Mouse (Mus musculus): Measurements from ENCODE around the gene Psmd5. TPM values are rescaled to one million over a fixed set of nuclear protein-coding genes. Genes with fewer than 3 reads are reported as not detected.
A peak's percentile ranks its signal among the peaks of the same experiment; 100 is the strongest.

Gene Psmd5
- polyA plus RNA-seq, 1 experiment from 2014 or later = 60.0 TPM

GRCm38 (mm10) chr2:34906861-34907604, 32.3 kb upstream of the Psmd5 start:
- H3K27me3 ChIP-seq (replicated peaks) = peaks cover 18% of the 10 kb centered on the region
- ATAC-seq (ENCODE audit: insufficient number of reproducible peaks, low FRiP score) = no peak
- 51% methylated on average over 12 of the region's 12 CpGs for WGBS
- H3K9me3 ChIP-seq (replicated peaks) = no peaks in the 10 kb centered on the region
- no peak overlapping the region for H3K4me3 ChIP-seq
- H3K4me1 ChIP-seq (replicated peaks) = peaks cover 23% of the 10 kb centered on the region
- no peak overlapping the region for H3K9ac ChIP-seq
- no peaks in the 10 kb centered on the region for H3K36me3 ChIP-seq
- H3K4me2 ChIP-seq = no peak overlapping the region
- H3K27ac ChIP-seq (ENCODE audit: poor library complexity, severe bottlenecking) = no peak overlapping the region

- Histone ChIP-seq H3K9me3 (replicated peaks) (no peaks in the 10 kb centered on the region), H3K27ac (ENCODE audit: poor library complexity, severe bottlenecking) (no peak overlapping the region), H3K9ac (no peak overlapping the region), H3K4me3 (no peak overlapping the region), H3K4me2 (no peak overlapping the region), H3K36me3 (no peaks in the 10 kb centered on the region), H3K27me3 (replicated peaks) (peaks cover 12% of the 10 kb centered on the region; the same call in 1 of the 2 replicates), H3K4me1 (replicated peaks) (peaks cover 23% of the 10 kb centered on the region)
- ATAC-seq (ENCODE audit: insufficient number of reproducible peaks, low FRiP score) = no peak
- 52% methylated on average over 6 of the region's 6 CpGs for WGBS
These were observed 31.7 kb upstream of the Psmd5 start for GRCm38 (mm10) chr2:34906426-34906825.

DNA sequence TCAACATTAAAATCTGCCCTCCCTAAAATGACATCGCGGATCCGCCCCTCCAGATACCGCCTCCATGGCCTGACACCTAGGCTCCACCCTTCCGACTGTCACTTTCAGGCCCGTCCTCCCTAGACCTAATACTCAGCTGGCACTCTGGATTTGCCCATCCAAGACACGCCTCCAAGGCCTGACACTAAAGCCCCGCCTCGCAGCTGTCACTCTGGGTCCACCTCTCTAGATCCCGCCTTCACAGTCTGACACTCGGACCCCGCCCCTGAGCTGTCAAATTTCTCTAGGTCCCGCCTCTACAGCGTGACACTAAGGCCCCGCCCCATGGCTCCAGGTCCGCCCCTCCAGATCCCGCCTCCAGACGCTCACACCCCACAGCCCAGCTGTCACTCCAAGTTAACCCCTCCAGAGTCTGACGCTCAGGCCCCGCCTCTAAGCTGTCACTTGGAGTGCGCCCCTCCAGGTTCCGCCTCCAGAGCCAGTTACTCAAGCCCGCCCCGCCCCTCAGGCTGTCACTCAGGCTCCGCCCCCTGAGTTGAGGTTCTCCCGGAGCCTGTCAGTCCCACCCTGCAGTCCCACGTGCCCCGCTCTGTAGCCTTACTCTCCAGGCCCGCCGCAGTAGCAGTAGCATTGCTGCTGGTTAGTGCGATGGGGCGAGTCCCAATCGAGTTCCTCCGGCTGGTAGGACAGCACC, 30.2 kb upstream of the Psmd5 start:
- Histone ChIP-seq H3K4me1 (replicated peaks) (peaks cover 23% of the 10 kb centered on the region), H3K9me3 (replicated peaks) (no peaks in the 10 kb centered on the region), H3K9ac (peak overlapping the region; percentile 67; the same call in 1 of the 2 replicates), H3K4me3 (peak overlapping the region; percentile 37), H3K4me2 (peak overlapping the region; percentile 79), H3K36me3 (no peaks in the 10 kb centered on the region), H3K27ac (ENCODE audit: poor library complexity, severe bottlenecking) (no peak overlapping the region; the same call in 1 of the 2 replicates), H3K27me3 (replicated peaks) (peaks cover 4% of the 10 kb centered on the region; the same call in 1 of the 2 replicates)
- 1% methylated on average over 34 of the region's 34 CpGs for WGBS
- peak; percentile 97 for ATAC-seq (ENCODE audit: insufficient number of reproducible peaks, low FRiP score)

- Histone ChIP-seq H3K27me3 (replicated peaks) (0 out of 2 replicates have a peak, but pooled peaks cover 3% of the 10 kb centered on the region), H3K9ac (no peak overlapping the region), H3K9me3 (replicated peaks) (no peaks in the 10 kb centered on the region), H3K4me3 (no peak overlapping the region), H3K36me3 (no peaks in the 10 kb centered on the region), H3K4me1 (replicated peaks) (peaks cover 23% of the 10 kb centered on the region), H3K4me2 (peak overlapping the region; percentile 79; the same call in 1 of the 2 replicates), H3K27ac (ENCODE audit: poor library complexity, severe bottlenecking) (no peak overlapping the region; the same call in 1 of the 2 replicates)
- WGBS = 58% methylated on average over 4 of the region's 4 CpGs
- no peak for ATAC-seq (ENCODE audit: insufficient number of reproducible peaks, low FRiP score)
These were observed 29.1 kb upstream of the Psmd5 start for GRCm38 (mm10) chr2:34903652-34904405.

DNA sequence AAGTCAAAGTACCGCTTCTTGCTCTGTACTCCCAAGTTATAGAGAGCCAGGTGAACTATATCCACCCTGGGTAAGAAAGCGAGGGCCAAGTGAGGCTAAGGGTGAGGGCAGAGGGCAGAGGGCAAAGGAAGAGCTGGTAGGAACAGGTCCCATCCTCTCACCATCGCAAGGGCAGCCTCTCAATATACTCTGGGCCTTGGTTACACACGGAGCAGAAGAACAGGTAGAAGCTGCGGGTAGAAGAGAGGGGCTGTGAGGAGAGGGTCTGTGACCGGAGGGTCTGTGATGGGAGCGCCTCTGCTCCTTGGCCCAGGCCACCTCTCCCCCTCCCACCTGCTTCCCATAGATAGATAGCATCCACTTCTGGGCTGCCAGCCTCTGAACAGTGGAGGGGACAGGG, 28.4 kb upstream of the Psmd5 start:
- Histone ChIP-seq H3K4me2 (no peak overlapping the region), H3K4me3 (no peak overlapping the region), H3K36me3 (no peaks in the 10 kb centered on the region), H3K27ac (ENCODE audit: poor library complexity, severe bottlenecking) (no peak overlapping the region), H3K9me3 (replicated peaks) (no peaks in the 10 kb centered on the region), H3K27me3 (replicated peaks) (0 out of 2 replicates have a peak, but pooled peaks cover 3% of the 10 kb centered on the region), H3K4me1 (replicated peaks) (peaks cover 23% of the 10 kb centered on the region), H3K9ac (no peak overlapping the region)
- 79% methylated on average over 7 of the region's 7 CpGs for WGBS
- ATAC-seq (ENCODE audit: insufficient number of reproducible peaks, low FRiP score) = no peak

GRCm38 (mm10) chr2:34902731-34903130, 28.0 kb upstream of the Psmd5 start:
- ATAC-seq (ENCODE audit: insufficient number of reproducible peaks, low FRiP score) = no peak

GRCm38 (mm10) chr2:34901726-34902125, 27.0 kb upstream of the Psmd5 start:
- Histone ChIP-seq H3K27me3 (replicated peaks) (0 out of 2 replicates have a peak, but pooled peaks cover 8% of the 10 kb centered on the region), H3K27ac (ENCODE audit: poor library complexity, severe bottlenecking) (no peak overlapping the region), H3K9me3 (replicated peaks) (no peaks in the 10 kb centered on the region), H3K9ac (no peak overlapping the region), H3K36me3 (no peaks in the 10 kb centered on the region; the same call in 1 of the 2 replicates), H3K4me3 (no peak overlapping the region), H3K4me1 (replicated peaks) (peaks cover 23% of the 10 kb centered on the region), H3K4me2 (no peak overlapping the region)
- ATAC-seq (ENCODE audit: insufficient number of reproducible peaks, low FRiP score) = no peak
- 68% methylated on average over 4 of the region's 4 CpGs for WGBS

More at GRCm38 (mm10) chr2:34902731-34903130, 28.0 kb upstream of the Psmd5 start:
- Histone ChIP-seq H3K9ac (no peak overlapping the region), H3K27me3 (replicated peaks) (0 out of 2 replicates have a peak, but pooled peaks cover 3% of the 10 kb centered on the region), H3K4me2 (no peak overlapping the region), H3K9me3 (replicated peaks) (no peaks in the 10 kb centered on the region), H3K4me1 (replicated peaks) (peaks cover 23% of the 10 kb centered on the region), H3K27ac (ENCODE audit: poor library complexity, severe bottlenecking) (no peak overlapping the region), H3K4me3 (no peak overlapping the region), H3K36me3 (no peaks in the 10 kb centered on the region)
- WGBS = 78% methylated on average over 6 of the region's 6 CpGs

DNA sequence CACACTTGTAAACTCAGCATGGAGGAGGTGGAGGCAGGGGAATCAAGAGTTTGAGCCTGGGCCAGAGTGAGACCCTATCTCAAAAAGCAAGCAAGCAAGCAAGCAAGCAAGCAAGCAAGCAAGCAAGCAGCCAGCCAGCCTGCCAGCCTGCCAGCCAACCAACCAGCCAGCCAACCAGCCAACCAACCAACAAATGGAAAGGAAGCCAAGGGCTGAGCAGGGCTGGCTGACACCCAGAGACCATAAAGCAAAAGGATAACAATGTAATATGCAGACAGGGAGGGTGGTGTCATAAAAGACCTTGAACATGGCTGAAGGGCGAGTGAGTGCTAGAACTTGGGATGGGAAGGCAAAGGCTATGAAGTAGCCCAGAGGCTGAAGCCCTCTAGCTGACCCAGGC, 25.6 kb upstream of the Psmd5 start:
- Histone ChIP-seq H3K4me3 (no peak overlapping the region), H3K27ac (ENCODE audit: poor library complexity, severe bottlenecking) (no peak overlapping the region), H3K4me1 (replicated peaks) (peaks cover 22% of the 10 kb centered on the region), H3K9me3 (replicated peaks) (no peaks in the 10 kb centered on the region), H3K4me2 (no peak overlapping the region), H3K36me3 (no peaks in the 10 kb centered on the region; the same call in 1 of the 2 replicates), H3K9ac (no peak overlapping the region), H3K27me3 (replicated peaks) (peaks cover 9% of the 10 kb centered on the region; the same call in 1 of the 2 replicates)
- 71% methylated on average over 1 of the region's 1 CpGs for WGBS
- no peak for ATAC-seq (ENCODE audit: insufficient number of reproducible peaks, low FRiP score)

DNA sequence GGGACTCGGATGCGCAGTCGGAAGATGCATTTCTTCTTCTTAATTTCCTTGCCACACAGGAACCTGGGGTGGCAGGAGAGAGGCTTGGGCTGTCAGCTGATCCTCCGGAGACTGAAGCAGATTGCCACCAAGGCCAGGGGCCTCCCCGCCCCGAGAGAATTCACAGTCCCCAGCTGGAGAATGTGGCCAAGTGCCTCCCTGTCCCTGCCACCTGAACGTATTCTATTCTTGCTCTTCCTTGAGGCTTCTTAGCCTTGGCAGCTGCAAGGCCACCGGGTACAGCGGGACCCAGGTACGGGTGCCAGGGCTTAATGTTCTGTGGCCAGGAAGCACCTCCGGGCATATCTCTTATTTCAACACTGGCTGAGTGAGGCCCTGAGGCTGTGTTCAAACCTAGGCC, 24.9 kb upstream of the Psmd5 start:
- H3K9ac ChIP-seq = no peak overlapping the region
- H3K27me3 ChIP-seq (replicated peaks) = peaks cover 9% of the 10 kb centered on the region; the same call in 1 of the 2 replicates
- no peak for ATAC-seq (ENCODE audit: insufficient number of reproducible peaks, low FRiP score)
- WGBS = 78% methylated on average over 11 of the region's 11 CpGs
- no peak overlapping the region for H3K4me2 ChIP-seq
- H3K9me3 ChIP-seq (replicated peaks) = no peaks in the 10 kb centered on the region
- peaks cover 20% of the 10 kb centered on the region for H3K4me1 ChIP-seq (replicated peaks)
- no peaks in the 10 kb centered on the region; the same call in 1 of the 2 replicates for H3K36me3 ChIP-seq
- H3K27ac ChIP-seq (ENCODE audit: poor library complexity, severe bottlenecking) = no peak overlapping the region
- H3K4me3 ChIP-seq = no peak overlapping the region

DNA sequence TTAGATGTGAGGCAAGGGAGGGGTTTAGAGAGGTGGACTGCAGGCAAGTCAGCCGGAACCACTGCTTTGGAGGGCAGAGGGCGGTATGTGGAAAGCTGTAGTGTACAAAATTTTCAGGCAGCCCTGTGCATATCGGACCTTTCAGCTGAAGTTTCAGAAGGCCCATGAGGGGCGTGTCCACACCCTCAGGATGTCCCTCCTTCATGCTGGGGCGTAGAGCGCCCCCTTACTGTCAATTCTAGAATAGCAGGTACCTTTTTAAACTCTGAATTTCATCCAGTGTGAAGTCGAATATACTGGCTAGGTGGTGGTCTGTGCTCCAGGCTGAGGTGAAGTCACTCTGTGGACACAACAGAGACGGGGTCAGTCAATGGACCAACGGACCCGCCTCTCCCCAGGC, 23.1 kb upstream of the Psmd5 start:
- no peaks in the 10 kb centered on the region; the same call in 1 of the 2 replicates for H3K36me3 ChIP-seq
- WGBS = 25% methylated on average over 10 of the region's 10 CpGs
- peaks cover 11% of the 10 kb centered on the region; the same call in 1 of the 2 replicates for H3K27me3 ChIP-seq (replicated peaks)
- H3K4me1 ChIP-seq (replicated peaks) = peaks cover 3% of the 10 kb centered on the region
- no peak overlapping the region for H3K27ac ChIP-seq (ENCODE audit: poor library complexity, severe bottlenecking)
- no peaks in the 10 kb centered on the region for H3K9me3 ChIP-seq (replicated peaks)
- no peak overlapping the region for H3K4me3 ChIP-seq
- no peak overlapping the region for H3K4me2 ChIP-seq
- no peak overlapping the region for H3K9ac ChIP-seq
- no peak for ATAC-seq (ENCODE audit: insufficient number of reproducible peaks, low FRiP score)

Data from heart, embryonic 12.5 days (tissue).